Mouse (Mus musculus): ENCODE data around the gene Ceacam9.
"Not testable (repeated sequence)": the region's sequence is repeated elsewhere in the genome, so short reads cannot be mapped to it uniquely, and the experiment has no call there.

The Ceacam9 gene

DNA sequence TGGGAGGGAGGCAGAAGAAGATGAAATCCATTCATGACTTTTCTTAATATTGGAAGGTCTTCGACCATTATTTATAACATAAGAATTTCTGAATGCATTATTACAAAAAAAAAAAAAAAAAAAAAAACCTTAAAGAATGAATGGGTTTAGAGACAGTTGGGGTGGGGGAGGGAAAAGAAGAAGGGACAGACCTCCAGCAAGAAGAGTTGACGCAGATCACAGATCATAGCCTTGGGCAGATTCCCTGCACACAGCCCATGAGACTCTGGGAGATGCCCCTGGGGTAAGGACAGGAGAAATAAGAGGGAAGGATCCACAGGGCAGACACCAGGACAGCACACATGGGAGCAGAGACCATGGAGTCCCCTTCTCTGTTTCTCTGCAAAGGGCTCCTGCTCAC, at the start of gene Ceacam9:
Ceacam9 (plus strand) TSS at position 301 of the 400 bp plus-strand sequence.
- no peak for DNase-seq (ENCODE audit: low read depth)

DNA sequence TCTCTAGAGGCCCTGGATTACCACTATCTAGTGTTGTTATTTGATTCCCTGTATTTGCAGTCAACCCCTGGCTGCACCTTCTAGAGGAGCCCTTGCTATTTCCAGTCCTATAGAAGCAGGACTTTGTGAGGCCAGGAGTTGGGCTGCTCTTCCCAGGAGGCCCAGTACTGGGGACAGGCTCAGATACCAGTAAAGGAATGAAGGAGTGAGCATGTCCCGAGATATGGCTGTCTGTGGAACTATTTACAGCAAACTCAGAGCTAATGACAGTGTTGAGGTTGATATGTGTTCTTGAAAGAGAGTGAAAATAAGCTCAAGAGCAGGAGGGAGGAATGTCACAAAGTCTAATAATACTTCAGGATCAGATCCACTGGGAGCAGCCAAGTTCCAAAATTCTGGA, 47.9 kb upstream of the Ceacam9 start:
- no peak for DNase-seq (ENCODE audit: low read depth)

DNA sequence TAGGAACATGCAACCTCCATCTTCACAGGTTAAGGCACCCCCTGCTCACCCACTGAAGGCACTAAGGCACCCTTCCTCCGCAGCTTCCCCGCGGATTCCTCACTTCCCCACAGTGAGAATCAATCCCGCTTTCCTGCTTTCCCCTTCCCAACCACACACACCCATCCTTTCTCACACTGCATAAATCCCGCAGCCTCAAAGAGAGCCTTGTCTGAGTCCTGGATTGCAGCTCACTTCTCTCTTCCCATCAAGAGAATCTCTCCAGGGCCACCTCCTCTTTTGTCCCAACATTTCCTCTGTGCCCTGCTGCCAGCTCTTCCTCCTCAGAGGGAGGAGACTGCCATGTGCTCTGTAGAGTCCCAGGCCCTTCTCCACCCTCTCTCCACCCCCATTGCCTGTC, 47.0 kb upstream of the Ceacam9 start:
- DNase-seq (ENCODE audit: low read depth) = not testable (repeated sequence)

DNA sequence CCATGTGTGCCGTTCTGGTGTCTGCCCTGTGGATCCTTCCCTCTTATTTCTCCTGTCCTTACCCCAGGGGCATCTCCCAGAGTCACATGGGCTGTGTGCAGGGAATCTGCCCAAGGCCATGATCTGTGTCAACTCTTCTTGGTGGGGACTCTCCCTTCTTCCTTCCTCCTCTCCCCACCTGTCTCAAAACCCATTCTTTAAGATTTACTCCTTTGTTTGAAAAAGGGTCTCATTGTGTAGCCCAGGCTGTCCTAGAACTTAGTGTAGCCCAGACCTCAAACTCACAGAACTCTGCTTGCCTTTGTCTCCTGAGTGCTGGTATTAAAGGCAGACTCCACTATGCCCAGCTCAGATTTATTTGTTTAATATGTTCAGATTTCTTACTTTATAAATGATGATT, 46.1 kb upstream of the Ceacam9 start, which contains the start of gene Ceacam15:
Ceacam15 (minus strand) TSS at position 101 of the 400 bp plus-strand sequence.
- DNase-seq (ENCODE audit: low read depth) = no peak

DNA sequence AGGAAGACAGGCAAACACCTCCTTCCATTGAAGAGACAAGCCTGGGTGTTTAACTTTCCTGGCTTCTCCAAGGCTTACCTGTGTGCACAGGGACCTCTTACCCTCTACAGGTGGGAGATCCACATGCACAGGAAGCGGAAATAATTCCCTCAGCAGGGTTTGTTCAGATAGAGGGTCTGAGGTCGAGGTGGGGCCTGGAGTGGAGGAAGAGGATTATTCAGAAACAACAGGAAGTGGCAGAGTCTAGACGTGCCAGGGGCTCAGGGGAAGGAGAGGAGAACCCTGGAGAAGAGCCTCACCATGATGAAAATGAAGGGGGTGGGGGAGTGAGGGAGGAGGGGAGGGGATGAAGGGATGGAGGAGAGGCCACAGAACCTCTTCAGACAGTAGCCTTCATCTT, 41.5 kb upstream of the Ceacam9 start:
- DNase-seq (ENCODE audit: low read depth) = not testable (repeated sequence)

DNA sequence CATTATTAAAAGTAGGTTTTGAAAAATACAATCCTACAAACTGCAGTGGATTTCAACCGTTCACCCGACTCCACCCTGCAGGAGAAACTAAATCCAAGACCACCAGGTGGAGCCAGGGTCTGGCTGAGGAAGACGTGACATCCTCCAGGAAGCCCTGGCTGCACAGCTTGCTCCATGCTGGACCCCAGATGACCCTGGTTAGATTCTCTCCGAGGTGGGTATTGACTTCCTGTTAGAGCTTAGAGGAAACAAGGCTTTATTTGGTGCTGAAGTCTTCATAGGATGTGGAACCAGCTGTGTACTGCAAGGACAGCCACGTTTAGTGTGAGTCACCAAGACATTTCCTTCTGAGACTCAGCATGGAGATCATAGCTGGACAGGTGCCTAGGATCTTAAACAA, 32.5 kb upstream of the Ceacam9 start:
- no peak for DNase-seq (ENCODE audit: low read depth)

DNA sequence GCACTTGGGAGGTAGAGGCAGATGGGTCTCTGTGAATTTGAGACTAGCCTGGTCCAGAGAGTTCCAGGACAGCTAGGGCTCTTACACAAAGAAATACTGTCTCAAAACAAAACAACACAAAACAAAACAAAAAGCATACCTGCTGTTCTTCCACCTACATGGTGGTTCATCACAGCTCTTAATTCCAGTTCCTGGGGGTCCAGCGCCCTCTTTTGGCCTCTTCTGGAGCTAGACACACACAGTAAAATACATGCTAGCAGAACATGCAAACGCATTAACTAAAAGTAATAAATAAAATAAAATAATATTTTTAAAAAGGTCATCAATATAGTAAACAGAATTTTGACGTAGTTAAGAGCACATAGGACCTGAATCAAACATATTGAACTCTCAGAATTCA, 26.7 kb upstream of the Ceacam9 start:
- peak; percentile 45 for DNase-seq (ENCODE audit: low read depth)

DNA sequence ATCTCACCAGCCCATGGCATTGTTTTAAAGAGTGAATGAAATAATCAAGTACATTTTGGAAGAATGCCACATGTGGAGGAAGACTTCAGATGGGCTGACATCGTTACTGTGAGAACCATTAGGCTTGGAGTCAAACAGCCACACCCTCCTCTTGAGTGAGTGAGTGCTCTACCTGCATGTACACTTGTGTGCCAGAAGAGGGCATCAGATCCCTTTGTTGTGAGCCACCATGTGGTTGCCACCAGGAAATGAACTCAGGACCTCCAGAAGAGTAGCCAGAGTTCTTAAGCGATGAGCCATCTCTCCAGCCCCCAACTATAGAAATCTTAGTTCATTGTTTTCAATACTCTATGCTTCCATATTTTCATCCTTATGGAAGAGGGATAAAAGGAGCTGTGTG, 22.7 kb upstream of the Ceacam9 start:
- DNase-seq (ENCODE audit: low read depth) = peak; percentile 49

DNA sequence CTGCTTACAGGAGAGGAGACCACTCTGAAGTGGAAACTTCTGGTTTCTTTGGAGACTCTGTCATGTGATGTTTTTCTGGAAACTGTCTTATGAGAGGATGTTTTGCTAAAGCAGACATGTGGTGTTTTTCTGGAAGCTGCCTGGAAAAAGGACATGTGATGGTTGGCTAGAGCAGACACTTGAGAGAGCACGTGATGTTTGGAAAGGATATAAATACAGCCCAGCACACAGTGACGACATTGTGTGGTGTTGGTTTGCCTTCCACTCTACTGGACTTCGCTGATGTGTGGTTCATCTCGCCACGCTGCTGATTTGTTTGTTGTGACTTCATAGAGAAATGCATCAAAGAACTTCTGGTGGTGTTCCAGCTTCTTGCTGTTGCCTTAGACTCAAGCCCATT, 21.1 kb upstream of the Ceacam9 start:
- DNase-seq (ENCODE audit: low read depth) = peak; percentile 50

DNA sequence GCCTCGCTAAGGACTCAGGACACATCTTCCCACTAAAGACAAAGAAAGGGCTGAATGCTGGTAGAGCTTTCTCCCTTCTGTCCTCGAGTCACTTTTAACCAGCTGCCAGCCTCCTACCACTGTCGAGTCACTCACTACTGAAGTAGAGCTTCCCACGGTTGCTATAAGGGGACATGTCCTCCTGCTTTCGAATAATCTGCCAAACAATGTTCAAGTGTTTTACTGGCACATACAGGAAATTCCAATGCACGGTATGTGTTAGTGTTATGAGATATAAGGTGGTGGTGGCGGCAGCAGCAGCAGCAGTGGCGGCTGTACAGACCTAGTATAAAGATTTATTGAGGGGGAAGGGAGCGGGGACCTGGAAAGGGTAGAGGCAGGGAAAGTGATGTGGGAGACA, 15.3 kb upstream of the Ceacam9 start:
- DNase-seq (ENCODE audit: low read depth) = no peak

DNA sequence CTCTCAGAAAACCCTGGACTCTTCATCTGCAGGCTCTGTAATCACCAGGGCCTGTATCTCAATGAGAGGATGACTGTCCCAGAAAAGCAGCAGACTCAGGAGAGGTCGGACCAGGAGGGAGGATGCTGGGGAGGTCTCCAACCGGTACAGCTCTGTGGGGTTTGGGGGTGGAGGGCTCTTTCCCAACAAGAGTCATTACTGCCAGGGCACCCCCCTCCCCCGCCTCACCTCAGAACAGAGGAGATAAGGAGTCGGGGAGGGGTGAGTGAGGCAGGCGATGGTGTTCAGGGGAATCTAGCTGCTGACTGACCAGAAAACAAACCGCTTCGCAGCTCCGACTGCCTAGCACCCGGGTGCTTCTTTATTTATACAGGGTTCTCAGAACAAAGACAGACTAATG, 13.5 kb upstream of the Ceacam9 start:
- DNase-seq (ENCODE audit: low read depth) = no peak

DNA sequence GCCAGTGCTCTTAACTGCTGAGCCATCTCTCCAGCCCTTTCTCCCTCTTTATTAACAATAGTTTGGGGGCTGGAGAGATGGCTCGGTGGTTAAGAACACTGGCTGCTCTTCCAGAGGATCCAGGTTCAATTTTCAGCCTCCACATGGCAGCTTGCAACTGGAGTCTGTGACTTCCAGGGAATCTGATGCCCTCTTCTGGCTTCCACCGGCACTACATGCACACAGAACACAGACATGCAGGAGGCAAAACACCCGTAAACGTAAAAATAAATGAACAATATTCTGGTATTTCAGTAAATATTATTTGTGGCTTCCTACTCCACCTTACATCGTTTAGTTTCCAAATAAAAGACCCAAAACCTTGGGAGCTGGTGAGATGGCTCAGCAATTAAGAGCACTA, 11.1 kb upstream of the Ceacam9 start:
- DNase-seq (ENCODE audit: low read depth) = peak; percentile 42

DNA sequence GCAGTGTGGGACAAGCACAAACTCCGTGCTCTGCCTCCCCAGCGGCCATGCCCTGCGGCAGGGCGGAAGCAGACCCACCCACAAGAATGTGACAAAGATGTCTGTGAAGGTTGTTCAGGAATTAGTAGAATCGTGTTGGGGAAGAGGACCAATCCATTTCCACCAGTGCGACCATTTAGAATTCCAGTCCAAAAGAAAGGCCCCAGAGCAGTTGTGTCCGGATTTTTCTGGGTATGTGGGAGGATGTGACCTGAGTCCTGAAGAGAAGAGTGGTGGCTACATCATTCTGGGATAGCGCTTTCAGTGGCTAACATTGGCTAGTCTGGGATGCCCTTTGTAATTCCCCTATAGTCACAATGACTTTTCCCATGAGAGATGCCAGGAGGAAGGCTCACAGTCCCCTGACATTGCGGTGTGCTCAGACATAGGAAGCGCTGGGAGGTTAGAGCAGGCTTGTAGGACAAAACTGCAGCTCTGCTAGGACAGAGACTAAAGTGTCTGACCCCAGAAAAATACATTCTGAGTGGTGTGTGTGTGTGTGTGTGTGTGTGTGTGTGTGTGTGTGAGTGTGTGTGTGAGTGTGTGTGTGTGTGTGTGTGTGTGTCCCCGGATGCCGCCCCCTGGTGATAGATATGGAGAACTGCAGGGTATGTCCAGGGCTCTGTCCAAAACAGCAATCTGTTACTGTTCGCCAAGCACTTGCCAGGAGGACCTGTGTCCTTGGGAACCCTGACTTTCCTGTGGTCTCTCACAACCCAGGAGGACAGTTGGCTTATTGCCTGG, 8.9 kb upstream of the Ceacam9 start:
- DNase-seq (ENCODE audit: low read depth) = no peak

DNA sequence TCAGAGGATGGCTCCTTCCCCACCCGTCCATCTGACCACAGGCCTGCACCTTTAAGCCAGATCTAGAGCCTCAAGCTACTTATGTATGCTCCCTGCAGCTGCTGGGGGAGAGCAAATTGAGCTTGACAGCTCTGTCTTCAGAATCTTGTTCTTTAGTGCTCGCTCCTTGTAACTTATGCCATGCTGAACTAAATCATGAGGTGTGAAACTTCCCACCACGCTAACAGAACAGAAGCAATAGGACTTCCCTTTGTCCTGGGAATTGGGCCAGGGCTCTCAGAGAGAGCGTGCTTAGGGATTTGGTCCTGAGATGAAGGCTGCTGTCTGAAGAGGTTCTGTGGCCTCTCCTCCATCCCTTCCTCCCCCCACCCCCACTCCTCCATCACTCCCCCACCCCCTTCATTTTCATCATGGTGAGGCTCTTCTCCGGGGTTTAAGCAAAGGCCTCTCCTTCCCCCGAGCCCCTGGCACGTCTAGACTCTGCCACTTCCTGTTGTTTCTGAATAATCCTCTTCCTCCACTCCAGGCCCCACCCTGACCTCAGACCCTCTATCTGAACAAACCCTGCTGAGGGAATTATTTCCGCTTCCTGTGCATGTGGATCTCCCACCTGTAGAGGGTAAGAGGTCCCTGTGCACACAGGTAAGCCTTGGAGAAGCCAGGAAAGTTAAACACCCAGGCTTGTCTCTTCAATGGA, 5.1 kb upstream of the Ceacam9 start:
- not testable (repeated sequence) for DNase-seq (ENCODE audit: low read depth)

DNA sequence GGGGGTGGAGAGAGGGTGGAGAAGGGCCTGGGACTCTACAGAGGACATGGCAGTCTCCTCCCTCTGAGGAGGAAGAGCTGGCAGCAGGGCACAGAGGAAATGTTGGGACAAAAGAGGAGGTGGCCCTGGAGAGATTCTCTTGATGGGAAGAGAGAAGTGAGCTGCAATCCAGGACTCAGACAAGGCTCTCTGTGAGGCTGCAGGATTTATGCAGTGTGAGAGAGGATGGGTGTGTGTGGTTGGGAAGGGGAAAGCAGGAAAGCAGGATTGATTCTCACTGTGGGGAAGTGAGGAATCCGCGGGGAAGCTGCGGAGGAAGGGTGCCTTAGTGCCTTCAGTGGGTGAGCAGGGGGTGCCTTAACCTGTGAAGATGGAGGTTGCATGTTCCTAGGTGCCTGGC, 761 bp downstream of the Ceacam9 start:
- DNase-seq (ENCODE audit: low read depth) = not testable (repeated sequence)

DNA sequence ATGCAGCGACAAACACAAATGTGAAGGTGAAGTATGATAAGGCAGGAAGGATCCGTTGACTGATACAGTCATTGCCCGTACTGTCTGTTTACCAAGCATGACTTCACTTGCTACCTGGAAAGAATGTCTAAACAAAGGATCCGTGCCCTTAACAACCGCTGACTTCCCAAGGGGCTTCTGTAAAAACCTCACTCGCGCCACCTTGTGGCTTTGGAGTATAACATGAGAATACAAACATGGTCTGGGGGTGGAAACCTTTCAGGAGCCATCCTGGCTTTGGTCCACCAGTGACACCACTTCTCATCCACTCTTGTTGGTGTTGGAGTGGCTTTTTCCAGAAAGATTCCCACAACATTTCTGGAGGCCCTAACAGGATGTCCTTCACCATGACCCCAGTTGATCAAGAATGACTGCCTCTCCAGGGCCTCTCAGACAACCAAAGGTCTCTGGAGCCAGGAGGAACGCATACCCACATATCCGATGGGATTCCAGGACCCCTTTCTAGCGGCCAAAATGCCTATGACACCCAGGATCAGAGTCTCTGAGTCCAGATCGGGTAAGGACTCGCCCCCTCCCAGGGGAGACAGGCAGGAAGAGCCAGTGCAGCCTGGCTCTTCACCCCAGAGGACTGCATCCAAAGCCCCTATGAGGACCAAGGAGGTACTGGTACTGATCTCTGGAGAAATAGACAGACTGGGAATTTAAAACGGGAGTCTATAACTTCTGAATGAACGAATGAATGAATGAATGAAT, 7.0 kb downstream of the Ceacam9 start:
- peak; percentile 85 for DNase-seq (ENCODE audit: low read depth)

DNA sequence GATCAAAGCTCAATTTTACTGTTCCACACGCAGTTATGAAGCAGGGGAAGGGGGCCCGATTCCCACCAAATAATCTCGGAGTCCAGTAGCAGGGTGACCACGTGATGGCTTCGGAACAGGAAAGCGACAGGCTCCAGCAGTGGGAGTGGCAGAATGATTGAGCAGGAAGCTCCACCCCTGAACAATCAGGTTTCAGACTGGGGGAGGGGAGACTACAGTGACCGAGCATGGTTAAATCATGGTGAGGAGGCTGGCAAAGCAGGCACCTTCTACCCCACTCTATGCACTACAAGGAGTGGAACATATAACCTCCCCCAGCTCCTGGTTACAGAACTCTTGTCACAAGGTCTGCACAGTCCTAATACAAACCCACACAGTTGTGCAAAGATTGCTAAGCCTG, 7.8 kb downstream of the Ceacam9 start:
- DNase-seq (ENCODE audit: low read depth) = not testable (repeated sequence)

DNA sequence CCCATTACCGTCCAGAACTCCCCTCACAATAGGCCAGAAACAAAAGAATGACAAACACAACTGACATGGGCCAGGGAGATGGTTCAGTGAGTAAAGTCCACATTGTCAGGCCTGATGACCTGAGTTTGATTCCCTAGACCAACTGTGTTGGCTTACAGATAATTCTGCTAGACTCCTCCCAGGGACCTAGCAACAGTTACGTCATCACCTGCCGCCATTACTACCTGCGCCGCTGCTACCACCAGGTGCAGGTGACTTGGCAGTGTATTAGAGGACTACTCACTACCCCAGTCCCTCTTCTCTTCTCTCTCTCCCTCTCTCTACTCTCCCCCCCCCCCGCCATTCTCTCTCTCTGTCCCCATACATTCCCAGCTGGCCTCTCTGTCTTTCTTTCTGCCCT, 9.1 kb downstream of the Ceacam9 start:
- no peak for DNase-seq (ENCODE audit: low read depth)

DNA sequence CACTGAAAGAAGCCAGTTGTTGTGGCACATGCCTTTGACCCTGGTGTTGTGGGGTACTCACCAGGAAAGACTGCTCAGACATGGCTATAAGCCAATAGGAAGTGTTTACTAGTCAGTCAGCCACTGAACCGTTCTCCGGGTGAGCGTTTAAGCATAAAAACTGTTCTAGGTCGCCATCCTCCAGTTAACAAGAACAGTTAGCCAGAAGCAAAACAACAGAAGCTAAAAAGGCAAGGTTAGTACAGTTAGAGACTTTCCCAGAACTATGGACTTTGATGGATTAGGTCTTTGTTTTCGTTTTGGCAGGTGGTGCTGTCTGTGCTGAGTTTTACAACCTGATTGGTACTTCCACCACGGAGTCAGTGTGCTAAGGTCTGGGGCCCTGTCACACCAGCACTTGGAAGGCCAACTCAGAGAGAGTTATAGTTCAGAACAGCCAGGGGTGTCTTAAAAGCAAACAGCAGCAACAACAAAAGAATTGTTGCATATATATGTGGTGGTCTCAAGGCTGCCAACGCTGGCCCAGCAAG, 10.2 kb downstream of the Ceacam9 start:
- DNase-seq (ENCODE audit: low read depth) = no peak

DNA sequence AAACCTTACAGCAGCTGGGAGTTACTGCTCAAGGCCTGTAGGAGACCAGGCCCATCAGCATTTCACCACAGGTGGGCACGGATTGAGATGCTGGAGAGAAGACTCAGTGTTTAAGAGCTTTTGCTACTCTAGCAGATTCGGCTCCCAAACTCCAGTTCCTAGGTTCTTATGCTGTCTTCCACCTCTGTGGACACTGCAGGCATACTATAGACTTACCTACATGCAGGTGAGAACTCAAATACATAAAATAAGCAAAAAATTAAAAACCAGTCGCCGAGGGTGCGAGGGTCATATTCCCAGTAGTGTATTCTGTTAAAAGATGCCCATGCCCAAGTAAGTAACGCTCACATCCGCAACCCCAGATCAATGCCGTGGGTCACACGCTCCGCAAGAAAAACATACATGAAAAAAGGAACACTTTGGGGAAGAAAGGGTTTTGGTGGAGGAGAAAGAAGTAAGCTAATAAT, 15.9 kb downstream of the Ceacam9 start:
- peak; percentile 22 for DNase-seq (ENCODE audit: low read depth)

DNA sequence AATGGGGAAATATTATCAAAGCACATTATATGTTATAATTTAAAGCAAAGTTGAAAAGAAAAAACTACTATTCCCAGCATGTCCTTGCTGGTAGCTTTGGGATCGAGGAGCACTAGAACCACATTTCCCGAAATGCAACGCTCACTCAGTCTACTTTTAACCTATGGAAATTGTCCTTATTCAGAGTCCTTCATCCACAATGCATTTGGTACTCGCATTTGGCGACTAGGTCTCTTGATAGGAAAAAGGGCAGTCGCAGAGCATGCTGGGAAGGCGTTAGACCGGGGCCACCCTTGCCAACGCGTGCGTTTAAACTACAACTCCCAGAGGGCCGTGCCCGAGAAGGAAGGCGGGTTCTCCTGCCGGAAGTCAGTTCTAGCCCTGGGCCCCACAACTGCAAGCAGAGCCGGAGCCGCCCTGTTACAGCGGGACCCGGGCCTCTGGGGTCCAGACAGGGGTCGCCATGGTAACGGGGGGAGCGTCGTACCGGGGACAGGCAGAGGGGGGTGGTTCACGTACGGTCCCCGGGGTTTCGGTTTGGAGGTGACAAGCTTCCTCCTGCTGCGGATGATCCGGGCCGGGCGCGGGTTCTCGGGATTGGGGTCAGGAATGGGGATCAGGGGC, 16.5 kb downstream of the Ceacam9 start, which contains the start of gene Ap2s1:
Ap2s1 (plus strand) TSS at position 338 of the 624 bp plus-strand sequence.
- peak; percentile 99 for DNase-seq (ENCODE audit: low read depth)
